Mouse (Mus musculus): ENCODE measurements at regions not wholly inside any gene's neighbourhood (a gene's known extent, or its start where the extent isn't known, plus 50 kb on each side); places are given as distances from the start of the nearest gene placed in this dataset.

- DNase-seq (ENCODE audit: low spot score in 2 of 2), result peak in 1 of 2 experiments; percentile 10
Observed at GRCm38 (mm10) chr6:147817262-147817661, 229.8 kb upstream of the Far2 start.

GRCm38 (mm10) chr6:147822215-147822614, 224.8 kb upstream of the Far2 start:
- DNase-seq (ENCODE audit: low spot score in 2 of 2), result no peak

- no peak for DNase-seq (ENCODE audit: low spot score in 2 of 2)
Observed at GRCm38 (mm10) chr6:147832521-147832920, 214.5 kb upstream of the Far2 start.

GRCm38 (mm10) chr6:147833501-147833900, 213.6 kb upstream of the Far2 start:
- DNase-seq (ENCODE audit: low spot score in 2 of 2), result no peak

- DNase-seq (ENCODE audit: low spot score in 2 of 2), result no peak
Observed at GRCm38 (mm10) chr6:147838846-147839245, 208.2 kb upstream of the Far2 start.

- DNase-seq (ENCODE audit: low spot score in 2 of 2), result no peak
Observed at GRCm38 (mm10) chr6:147849988-147850387, 197.1 kb upstream of the Far2 start.

- no peak for DNase-seq (ENCODE audit: low spot score in 2 of 2)
Observed at GRCm38 (mm10) chr6:147861116-147861515, 185.9 kb upstream of the Far2 start.

GRCm38 (mm10) chr6:147871033-147871432, 176.0 kb upstream of the Far2 start:
- DNase-seq (ENCODE audit: low spot score in 2 of 2), result no peak

GRCm38 (mm10) chr6:147873173-147873572, 173.9 kb upstream of the Far2 start:
- DNase-seq (ENCODE audit: low spot score in 2 of 2), result no peak

GRCm38 (mm10) chr6:147878485-147878884, 168.6 kb upstream of the Far2 start:
- DNase-seq (ENCODE audit: low spot score in 2 of 2), result no peak

GRCm38 (mm10) chr6:147885902-147886301, 161.2 kb upstream of the Far2 start:
- no peak for DNase-seq (ENCODE audit: low spot score in 2 of 2)

- no peak for DNase-seq (ENCODE audit: low spot score in 2 of 2)
Observed at GRCm38 (mm10) chr6:147919697-147920096, 127.4 kb upstream of the Far2 start.

GRCm38 (mm10) chr6:147921091-147921490, 126.0 kb upstream of the Far2 start:
- DNase-seq (ENCODE audit: low spot score in 2 of 2), result no peak

GRCm38 (mm10) chr6:147922506-147922905, 124.6 kb upstream of the Far2 start:
- DNase-seq (ENCODE audit: low spot score in 2 of 2), result no peak

- DNase-seq (ENCODE audit: low spot score in 2 of 2), result no peak
Observed at GRCm38 (mm10) chr6:147923246-147923645, 123.8 kb upstream of the Far2 start.

- DNase-seq (ENCODE audit: low spot score in 2 of 2), result no peak
Observed at GRCm38 (mm10) chr6:147928951-147929350, 118.1 kb upstream of the Far2 start.

GRCm38 (mm10) chr6:147944020-147944419, 103.0 kb upstream of the Far2 start:
- no peak for DNase-seq (ENCODE audit: low spot score in 2 of 2)

- no peak for DNase-seq (ENCODE audit: low spot score in 2 of 2)
Observed at GRCm38 (mm10) chr6:147944940-147945676, 102.0 kb upstream of the Far2 start.

- no peak for DNase-seq (ENCODE audit: low spot score in 2 of 2)
Observed at GRCm38 (mm10) chr6:147947997-147948396, 99.1 kb upstream of the Far2 start.

GRCm38 (mm10) chr6:147951642-147952041, 95.4 kb upstream of the Far2 start:
- DNase-seq (ENCODE audit: low spot score in 2 of 2), result no peak

- DNase-seq (ENCODE audit: low spot score in 2 of 2), result no peak
Observed at GRCm38 (mm10) chr6:147953058-147953679, 93.9 kb upstream of the Far2 start.

GRCm38 (mm10) chr6:147953753-147954152, 93.3 kb upstream of the Far2 start:
- DNase-seq (ENCODE audit: low spot score in 2 of 2), result no peak

- no peak for DNase-seq (ENCODE audit: low spot score in 2 of 2)
Observed at GRCm38 (mm10) chr6:147954253-147954652, 92.8 kb upstream of the Far2 start.

Measured in left cerebral cortex, adult 18-20 months (tissue).